Mouse (Mus musculus): Measurements from ENCODE around the gene Rasl11b.

Rasl11b gene

DNA sequence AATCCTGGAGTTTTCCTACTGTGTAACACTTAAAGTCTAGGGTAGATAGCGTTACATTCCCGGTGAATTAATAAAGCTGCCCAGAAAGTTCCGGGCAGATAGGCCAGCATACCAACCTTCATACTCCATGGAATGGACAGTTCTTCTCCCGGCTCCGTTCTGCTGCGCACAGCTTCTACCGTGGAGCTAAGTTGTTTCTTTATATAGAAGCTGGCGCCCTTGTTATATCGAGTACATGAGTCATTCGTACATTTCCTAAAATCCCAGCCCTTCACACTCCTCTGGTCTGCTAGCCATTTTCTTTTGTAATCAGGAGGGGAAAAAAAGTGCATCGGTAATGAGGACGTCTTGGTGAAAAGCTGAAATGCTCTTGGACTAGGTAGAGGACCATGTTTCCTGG is 7.0 kb upstream of the Rasl11b start:
- DNase-seq (ENCODE audit: extremely low spot score, low read depth, low spot score), result no peak

DNA sequence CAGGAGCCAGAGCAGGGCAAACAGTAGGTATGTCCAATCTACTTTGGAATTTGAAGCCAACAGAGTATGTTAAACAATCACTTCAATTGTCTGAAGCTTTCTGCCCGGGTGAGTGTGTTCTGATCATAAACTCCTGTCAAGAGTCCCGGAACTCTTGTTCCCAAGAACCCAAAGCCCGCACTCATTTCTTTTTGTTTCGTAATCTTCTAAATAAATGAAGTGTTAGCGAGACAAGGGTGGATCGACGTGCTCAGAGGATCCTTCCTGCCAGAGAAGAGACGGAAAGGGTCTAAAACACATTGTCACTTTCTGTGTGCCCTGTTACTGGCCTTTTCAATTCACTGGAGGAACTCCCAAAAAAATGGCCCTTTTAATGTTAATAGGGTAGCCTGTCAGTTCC is 6.2 kb upstream of the Rasl11b start:
- no peak for DNase-seq (ENCODE audit: extremely low spot score, low read depth, low spot score)

DNA sequence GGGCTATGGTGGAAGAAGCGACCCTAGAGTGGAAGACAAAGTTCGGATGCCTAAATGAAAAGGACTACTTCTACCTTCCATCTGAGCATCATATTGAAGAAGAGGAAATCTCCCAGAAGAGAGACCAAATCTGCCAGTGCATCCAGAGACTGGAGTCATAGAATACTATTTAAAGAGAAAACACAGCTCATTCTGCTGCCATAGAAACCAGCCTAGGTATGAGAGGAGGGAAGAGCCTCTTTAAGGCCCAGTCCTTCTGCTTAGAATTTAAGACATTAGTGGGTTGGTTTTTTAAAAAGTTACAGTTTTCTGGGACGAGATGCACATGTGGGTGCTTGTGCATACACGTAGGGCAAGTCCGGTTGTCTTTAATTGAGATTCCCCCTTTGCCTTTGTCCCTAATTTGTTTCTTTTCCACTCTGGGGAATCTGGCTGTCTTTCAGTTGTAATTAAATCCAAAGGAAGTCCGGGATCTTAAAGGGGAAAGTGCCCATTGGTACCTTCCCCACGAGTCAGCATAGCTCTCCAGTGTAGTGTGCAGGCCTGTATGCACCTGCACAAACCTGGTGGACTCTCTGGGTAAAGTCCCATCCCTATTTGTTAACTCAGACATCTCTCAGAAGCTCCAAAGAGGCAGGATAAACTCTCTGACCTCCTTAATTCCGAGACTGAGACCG is 5.5 kb upstream of the Rasl11b start:
- no peak for DNase-seq (ENCODE audit: extremely low spot score, low read depth, low spot score)

DNA sequence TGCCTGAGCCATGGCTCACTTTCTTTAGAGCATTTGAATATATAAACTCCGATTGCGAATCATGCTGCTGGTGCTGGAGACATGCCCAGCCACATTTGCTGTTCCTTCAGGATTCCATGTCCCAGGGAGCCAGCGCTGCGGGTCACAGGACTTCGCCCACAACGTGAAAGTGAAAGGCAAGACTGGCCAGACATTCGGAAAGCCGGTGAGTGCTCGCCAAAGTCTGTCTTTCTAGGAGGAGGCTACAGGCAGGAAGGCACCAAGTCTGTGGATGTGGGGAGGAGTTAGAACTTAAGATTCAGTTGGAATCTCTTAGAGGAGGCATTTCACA is 5.0 kb upstream of the Rasl11b start:
- no peak for DNase-seq (ENCODE audit: extremely low spot score, low read depth, low spot score)

DNA sequence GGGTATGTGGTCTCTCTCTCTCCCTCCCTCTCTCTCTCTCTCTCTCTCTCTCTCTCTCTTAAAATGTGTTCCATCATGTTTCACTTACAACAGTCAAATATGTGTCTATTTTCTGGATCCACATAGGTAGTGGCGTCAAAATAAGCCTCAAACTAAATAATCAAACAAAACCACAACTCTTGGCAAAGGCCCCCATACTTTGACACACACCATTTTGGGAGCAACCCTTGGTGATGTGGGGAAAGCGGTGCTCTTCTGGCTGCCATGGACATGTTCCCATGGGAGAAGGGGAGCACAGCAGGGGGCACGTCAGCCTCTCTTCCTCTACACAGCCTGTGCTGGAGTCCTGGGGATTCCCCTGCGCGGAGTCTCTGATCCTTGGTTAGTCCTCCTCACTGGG is 4.2 kb upstream of the Rasl11b start:
- no peak for DNase-seq (ENCODE audit: extremely low spot score, low read depth, low spot score)

DNA sequence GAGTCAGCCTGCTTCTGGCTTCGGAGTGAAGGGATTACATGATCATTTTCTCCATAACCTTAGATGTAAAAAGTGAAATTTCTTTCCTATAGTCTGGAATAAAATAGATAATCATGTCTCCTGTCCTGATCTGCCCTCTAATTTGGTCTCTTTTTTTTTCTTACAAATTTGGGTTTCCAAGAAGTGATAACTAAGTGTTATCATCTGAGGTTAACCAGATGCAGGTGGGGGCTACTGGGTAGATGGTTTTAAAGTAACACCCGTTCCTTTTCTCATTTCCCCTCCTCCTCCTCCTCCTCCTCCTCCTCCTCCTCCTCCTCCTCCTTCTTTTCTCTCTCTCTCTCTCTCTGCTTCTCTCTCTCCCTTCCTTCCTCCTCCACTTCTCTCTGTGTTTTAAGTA is 2.1 kb upstream of the Rasl11b start:
- no peak for DNase-seq (ENCODE audit: extremely low spot score, low read depth, low spot score)

DNA sequence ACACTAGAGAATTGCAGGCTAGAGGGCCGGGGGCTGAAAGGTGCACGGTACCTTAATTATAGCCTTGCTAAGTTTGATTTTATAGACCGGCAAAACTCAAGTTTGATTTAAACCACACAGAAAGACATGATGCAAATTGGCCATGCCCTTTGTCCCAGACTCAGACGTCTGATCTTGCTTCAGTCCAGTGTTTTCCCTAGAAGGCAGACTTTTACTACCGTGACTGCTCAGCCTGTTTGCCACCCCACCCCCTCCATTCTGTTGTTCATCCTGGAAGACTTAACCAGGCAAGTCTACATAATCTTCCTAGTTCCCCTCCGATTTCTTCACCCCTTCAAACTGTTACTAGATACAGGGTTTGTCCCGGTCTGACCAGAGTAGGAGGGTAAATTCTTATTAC is 1.5 kb upstream of the Rasl11b start:
- DNase-seq (ENCODE audit: extremely low spot score, low read depth, low spot score), result no peak

DNA sequence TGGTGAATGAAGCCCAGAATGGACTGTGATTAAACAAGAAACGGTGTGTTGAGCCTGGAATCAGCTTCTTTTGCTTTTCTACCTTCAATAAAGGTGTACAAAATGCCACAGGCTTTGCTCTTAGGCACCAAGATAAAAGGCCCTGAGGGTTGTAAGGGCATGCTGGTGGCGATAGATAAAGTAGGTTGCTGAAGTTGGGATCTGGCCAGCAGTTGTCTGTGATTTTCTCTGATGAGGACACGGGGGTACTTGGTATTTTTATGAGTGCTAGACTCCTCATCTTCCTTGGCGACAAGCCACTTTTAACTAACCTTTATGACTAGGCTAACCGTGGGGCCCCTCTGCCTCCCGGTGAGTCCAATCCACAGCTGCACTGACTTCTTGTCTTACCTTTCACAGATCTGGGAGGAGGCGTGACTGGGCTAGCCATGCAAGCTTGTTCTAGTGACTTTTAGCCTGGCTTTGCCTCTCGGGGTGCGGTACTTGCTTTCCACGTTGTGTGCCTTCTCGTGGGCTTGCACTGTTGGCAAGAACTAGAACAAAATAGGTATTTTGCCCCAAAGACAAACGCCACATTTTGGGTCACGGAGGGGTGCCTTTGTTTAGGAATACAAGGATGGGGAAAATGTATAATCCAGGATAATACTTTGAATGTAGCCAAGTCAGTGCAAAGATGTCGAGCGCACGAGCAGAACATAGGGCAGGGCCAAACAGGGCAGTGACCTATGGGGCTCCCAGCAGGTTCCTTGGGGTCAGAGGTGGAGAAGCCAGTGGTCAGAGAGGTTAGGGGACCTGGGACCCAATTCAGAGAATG is 852 bp upstream of the Rasl11b start:
- no peak for DNase-seq (ENCODE audit: extremely low spot score, low read depth, low spot score)

DNA sequence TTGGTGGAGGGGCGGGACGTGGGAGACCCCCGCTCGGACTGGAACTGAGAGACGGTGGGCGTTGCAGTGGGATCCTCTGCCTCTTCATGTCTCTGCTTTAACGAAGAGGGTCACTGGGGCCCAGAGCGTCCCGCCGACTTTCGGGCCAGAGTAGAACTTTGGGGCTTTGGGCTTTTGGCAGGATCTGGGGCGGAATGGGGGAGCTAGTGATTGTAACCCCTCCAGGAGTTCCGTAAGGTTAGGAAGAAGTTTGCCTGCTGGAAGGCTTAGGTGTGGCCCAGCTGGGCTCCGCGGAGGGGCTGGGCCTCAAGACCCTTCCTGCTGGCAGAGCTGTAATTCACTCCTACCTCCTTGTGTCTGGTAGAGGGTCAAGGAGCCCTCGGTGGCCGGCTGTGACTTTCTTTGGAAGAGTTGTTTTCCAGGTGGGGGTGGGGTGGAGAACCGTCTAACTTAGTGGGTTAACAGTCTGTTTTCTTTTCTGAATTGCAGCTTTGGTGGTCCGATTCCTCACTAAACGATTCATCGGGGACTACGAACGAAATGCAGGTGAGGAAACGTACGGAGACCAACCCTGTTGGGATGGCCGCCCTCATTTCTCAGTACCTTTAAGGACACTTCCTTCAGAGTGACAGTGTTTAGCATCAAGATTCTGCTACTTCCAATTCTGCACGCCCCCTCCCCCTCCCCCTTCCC is 674 bp downstream of the Rasl11b start:
- no peak for DNase-seq (ENCODE audit: extremely low spot score, low read depth, low spot score)

DNA sequence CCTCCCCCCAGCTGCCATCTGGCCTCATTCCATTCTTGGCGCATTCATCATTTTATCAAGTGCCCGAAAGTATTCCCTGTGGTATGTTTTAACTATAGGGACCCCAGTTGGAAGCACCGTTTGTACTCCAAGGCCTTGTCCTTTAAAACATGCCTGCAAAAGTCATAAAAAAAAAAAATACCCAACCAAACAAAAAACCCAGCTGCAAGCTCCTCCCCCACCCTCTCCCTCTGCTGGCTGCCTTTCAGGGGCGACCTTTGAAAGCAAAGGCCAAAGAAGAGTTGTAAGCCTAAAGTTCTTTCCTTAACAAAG is 1.2 kb downstream of the Rasl11b start:
- no peak for DNase-seq (ENCODE audit: extremely low spot score, low read depth, low spot score)

DNA sequence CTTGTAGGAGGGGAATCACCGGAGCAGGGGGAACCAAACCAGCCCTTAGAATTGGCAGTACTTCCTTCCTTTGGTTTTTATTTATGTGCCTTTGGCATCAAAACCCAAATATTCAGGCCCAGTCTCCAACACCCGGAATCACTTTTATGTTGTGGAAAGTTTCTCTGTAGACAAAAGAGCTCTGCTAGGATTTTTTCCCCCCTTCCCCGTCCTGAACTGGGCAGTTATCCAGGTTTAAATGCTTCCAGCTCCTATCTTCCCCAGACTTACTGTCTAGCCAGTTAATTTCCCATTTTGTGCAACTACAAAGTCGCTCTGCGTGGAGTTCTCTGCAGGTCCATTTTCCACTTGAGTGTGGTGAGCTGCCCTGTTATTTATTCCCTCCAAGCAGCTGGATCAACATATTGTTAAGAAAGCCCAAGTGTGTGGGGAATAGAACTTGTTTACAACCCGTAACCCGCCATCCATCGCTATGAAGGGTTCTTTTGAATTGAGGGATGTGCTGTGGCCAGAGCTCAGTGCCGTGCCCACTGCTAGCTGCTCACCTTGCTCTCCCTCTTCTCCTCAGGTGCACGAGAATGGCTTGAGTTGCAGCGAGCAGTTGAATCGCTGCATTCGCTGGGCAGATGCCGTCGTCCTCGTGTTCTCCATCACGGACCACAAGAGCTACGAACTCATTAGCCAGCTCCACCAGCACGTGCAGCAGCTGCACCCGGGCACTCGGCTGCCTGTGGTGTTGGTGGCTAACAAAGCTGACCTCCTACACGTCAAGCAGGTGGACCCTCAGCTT is 2.6 kb downstream of the Rasl11b start:
- no peak for DNase-seq (ENCODE audit: extremely low spot score, low read depth, low spot score)

DNA sequence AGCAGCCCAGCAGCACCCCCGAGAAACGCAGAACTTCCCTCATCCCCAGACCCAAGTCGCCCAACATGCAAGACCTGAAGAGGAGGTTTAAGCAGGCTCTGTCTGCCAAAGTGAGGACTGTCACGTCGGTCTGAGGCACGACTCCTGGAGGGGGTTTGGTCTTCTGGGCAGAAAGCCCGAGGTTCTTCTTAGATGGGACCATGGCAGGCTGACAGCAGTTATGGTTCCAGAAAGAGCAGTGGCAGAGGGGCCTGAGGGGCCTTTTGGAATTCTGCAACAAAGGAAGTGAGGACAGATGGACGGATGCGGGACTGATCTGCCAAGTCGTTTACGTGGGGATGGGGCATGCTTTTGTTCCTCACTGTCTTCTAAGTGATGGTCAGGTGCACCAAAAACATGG is 3.4 kb downstream of the Rasl11b start:
- DNase-seq (ENCODE audit: extremely low spot score, low read depth, low spot score), result no peak

DNA sequence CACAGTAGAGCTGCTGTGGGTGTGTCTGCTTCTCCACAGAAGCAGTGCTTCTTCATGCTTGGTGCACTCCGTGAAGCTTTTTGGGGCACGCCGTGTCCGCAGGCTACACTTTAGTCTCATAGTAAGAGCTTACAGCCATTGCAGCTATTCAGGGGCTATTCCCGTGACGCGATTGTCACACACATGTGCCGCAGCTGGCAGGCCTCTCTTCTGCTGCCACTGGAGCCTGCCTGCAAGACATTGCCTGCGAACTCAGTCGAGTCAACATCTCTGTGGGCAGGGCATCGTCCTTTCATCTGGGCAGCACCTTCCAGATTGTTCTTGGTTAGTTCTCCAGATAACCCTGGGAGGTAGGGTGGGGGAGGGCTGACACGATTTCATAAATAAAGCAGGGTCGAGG is 4.7 kb downstream of the Rasl11b start:
- no peak for DNase-seq (ENCODE audit: extremely low spot score, low read depth, low spot score)

DNA sequence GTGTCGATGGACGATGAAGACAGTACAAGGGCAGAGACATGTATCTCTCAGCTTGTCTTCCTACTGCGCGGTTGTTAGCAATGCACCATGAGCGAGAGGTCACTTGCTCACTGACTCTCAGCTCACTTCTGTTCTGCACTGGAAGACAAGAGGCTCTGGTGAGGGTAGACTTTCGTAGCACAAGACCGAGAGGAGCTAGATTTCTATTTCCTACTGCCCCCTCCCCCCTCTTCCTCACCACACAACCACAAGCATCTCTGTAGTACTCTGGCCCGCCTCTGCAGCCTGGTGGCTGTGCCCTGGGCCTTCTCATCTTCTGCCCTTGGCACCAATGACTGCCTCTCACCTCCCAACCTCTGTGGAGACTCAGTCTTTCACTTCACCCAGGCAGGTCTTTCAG is 5.4 kb downstream of the Rasl11b start:
- no peak for DNase-seq (ENCODE audit: extremely low spot score, low read depth, low spot score)

DNA sequence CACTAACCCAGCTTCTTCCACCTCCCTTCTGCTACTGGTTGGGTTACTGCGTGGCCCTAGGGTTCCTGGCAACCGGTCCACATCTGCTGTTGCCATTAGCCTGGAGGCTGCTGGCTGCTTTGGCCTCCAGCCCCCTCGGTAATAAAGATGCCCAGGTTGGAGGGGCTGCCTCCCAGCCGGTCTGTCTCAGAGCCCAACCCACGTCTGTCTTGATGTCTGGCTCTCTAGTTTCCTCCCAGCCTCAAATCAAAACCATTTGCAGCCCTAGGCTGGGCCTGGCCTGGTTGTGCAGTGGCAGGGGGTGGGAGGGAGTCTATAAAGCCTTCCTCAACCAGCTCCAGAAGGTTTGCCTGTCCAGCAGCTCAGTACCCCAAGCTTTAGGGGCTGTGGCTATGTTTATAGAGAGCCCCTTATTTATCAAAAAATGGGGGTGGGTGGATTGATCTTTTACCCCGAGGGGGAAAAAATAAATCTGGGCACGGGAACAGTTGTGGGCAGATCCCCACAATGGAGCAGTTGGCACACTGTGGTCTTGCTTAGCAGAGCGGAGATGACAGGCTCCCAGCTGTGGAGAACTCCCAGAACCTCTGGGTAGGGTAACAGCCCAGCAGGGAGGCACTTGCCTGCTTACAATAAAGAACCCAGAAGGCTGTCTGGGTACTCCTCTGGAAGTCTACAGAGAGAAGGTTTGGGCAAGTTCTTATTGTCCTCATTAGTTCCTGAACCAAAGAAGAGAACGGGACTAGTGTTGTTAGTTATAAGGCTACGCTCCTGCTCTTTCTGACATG is 6.7 kb downstream of the Rasl11b start:
- peak; percentile 52 for DNase-seq (ENCODE audit: extremely low spot score, low read depth, low spot score)

DNA sequence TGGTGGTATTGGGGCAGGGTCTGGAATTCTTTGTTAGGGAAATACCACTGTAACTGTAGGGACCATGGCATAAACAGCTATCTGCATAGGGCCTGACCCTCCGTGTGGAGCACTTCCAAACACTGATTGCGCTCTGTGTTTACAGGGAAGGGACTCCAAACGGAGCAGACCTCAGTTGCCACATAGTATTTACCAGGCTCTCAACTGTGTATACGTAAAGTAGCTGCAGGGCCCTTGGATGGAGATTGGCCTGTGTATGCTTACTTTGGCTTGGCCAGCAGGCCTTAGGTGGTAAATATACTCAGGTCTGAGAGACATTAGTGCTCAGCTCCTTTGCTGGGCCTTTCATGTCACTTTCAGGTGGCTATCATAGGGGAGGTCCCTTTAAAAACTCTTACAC is 7.4 kb downstream of the Rasl11b start:
- DNase-seq (ENCODE audit: extremely low spot score, low read depth, low spot score), result no peak

DNA sequence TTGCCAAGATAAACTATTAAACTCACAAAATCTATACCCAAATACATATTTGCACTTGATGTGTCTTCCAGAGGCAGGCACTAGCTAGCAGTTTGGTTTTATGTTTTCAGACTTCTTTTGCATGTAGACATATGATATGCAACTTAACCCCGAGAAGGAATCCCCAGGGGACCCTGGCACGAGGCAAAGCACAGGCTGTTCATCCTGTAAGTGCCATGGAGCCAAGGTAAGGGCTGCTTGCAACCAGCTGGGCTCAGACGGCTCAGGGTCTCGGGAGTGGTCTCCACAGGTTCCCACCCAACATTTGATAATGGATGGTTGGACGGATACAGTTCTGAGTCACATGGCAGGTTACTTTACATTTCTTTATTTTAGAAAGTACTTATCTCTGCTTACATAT is 9.4 kb downstream of the Rasl11b start:
- DNase-seq (ENCODE audit: extremely low spot score, low read depth, low spot score), result no peak

DNA sequence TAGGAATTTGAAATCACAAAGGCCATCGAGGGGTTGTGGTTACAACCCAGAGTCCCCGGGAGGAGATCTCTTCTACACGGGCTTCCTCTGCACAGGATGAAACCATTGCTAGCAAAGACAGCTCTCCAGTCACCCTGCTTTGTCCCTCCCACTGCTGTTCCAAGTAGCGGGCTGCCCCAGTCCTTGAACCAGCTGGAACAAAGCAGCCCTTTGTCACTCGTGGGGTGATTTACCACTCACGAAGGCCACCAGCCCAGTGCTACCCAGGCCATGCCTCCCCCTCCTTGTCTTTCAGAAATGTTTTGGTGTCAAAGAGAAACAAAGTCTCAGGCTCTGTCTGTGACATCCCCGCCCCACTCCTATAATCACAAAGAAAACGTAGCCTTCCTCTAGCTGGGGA is 10.4 kb downstream of the Rasl11b start:
- no peak for DNase-seq (ENCODE audit: extremely low spot score, low read depth, low spot score)

DNA sequence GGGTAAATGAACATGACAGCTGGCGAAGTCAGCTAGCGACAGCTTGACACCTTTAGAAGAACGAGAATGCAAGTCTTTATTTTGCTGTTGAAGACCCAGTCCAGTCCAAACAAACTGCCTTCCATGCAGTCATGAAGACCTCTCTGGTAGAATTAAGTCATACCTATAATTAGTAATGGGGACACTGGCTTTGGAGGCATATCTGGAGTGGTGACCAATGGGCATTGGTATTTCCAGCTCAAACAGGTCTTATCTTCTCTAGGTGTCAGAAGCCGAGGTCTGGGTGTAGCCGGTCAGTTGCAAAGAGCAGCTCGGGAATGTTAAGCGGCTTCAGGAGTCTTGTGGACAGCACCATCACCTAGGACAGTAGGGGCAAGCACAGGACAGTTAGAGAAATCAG is 11.0 kb downstream of the Rasl11b start:
- no peak for DNase-seq (ENCODE audit: extremely low spot score, low read depth, low spot score)

DNA sequence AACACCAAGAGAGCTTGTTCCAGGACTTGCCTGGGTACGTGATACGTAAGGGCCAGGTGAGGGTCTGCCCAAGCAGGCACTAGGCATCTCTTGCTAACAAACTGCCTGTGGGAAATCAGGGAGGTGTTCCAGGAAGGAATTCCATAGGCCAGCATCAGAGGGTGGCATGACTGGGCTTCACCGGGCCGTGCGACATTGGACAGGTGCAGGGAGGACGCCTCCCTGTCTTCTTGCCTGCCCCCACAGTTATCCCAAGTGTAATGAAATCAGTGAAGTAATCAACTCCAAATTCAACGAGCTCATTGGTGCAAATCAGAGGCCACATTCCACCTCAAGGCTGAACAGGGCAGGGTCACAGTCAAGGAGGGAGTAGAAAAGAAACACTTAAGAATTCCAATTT is 11.6 kb downstream of the Rasl11b start:
- DNase-seq (ENCODE audit: extremely low spot score, low read depth, low spot score), result no peak

DNA sequence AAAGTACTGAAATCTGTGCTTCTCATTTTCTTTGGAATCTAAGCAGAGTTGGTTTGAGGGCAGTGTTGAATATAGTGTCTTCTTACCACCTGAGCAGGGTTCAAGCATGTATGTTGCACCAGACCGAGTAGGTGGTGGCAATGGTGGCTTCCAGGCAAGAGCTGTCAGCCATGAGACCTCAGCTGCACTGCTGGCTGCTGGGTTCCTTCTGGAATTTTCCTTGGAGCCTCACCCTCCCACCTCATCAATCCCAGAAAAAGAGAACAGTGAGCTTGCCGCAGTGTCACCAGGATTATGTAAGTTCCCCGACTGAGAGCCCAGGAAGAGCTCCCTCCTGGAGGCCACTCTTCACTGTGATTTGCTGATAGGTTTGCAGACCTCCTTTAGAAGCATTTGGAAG is 12.1 kb downstream of the Rasl11b start:
- no peak for DNase-seq (ENCODE audit: extremely low spot score, low read depth, low spot score)

All from hindlimb bud, embryonic 11.5 days (tissue).